Mouse (Mus musculus): ENCODE results near the gene Cdh12.

- TF ChIP-seq CTCF (IDR thresholded peaks at IDR 0.05; ENCODE audit: control insufficient read depth, insufficient read depth, insufficient replicate concordance, low read depth, low read length) = no peak
- TF ChIP-seq POLR2A (IDR thresholded peaks at IDR 0.05; ENCODE audit: control insufficient read depth, low read depth, low read length) = no peak
Measured at GRCm38 (mm10) chr15:20642905-20643414, 193.9 kb downstream of the Cdh12 start.
